Mouse (Mus musculus): ENCODE measurements around the gene Chd3. TPM values are rescaled to one million over a fixed set of nuclear protein-coding genes. Genes with fewer than 3 reads are reported as not detected.

Chd3 gene
- polyA plus RNA-seq, 1 experiment from 2014 or later, result 88.3 TPM

- Histone ChIP-seq H3K4me2 (replicated peaks) (no peak overlapping the region), H3K36me3 (peaks cover 86% of the 10 kb centered on the region), H3K27ac (replicated peaks) (no peak overlapping the region), H3K9ac (no peak overlapping the region), H3K9me3 (replicated peaks) (no peaks in the 10 kb centered on the region), H3K4me1 (no peaks in the 10 kb centered on the region), H3K27me3 (no peaks in the 10 kb centered on the region), H3K4me3 (replicated peaks) (no peak overlapping the region)
- no peak for ATAC-seq (ENCODE audit: insufficient number of reproducible peaks, low FRiP score, low TSS enrichment, low read depth)
- 95% methylated on average over 2 of the region's 2 CpGs for whole genome bisulfite sequencing
Observed at GRCm38 (mm10) chr11:69306039-69306438, 63.2 kb downstream of the Chd3 start.

GRCm38 (mm10) chr11:69305291-69305690 lies 63.9 kb downstream of the Chd3 start:
- Histone ChIP-seq H3K27me3 (no peaks in the 10 kb centered on the region), H3K27ac (replicated peaks) (no peak overlapping the region), H3K36me3 (peaks cover 84% of the 10 kb centered on the region), H3K4me2 (replicated peaks) (no peak overlapping the region), H3K9ac (no peak overlapping the region), H3K4me3 (replicated peaks) (no peak overlapping the region), H3K9me3 (replicated peaks) (no peaks in the 10 kb centered on the region), H3K4me1 (no peaks in the 10 kb centered on the region)
- 90% methylated on average over 9 of the region's 9 CpGs for WGBS
- ATAC-seq (ENCODE audit: insufficient number of reproducible peaks, low FRiP score, low TSS enrichment, low read depth), result no peak

- WGBS, result 83% methylated on average over 7 of the region's 7 CpGs
- Histone ChIP-seq H3K36me3 (peaks cover 68% of the 10 kb centered on the region), H3K9ac (no peak overlapping the region), H3K4me2 (replicated peaks) (no peak overlapping the region), H3K4me1 (no peaks in the 10 kb centered on the region), H3K4me3 (replicated peaks) (no peak overlapping the region), H3K27me3 (no peaks in the 10 kb centered on the region), H3K9me3 (replicated peaks) (no peaks in the 10 kb centered on the region), H3K27ac (replicated peaks) (no peak overlapping the region)
- no peak for ATAC-seq (ENCODE audit: insufficient number of reproducible peaks, low FRiP score, low TSS enrichment, low read depth)
Observed at GRCm38 (mm10) chr11:69302817-69303216, 66.4 kb downstream of the Chd3 start.

- H3K9ac ChIP-seq, result no peak overlapping the region
- H3K9me3 ChIP-seq (replicated peaks), result no peaks in the 10 kb centered on the region
- no peak overlapping the region for H3K4me3 ChIP-seq (replicated peaks)
- H3K36me3 ChIP-seq, result peaks cover 26% of the 10 kb centered on the region
- H3K27me3 ChIP-seq, result no peaks in the 10 kb centered on the region
- H3K4me2 ChIP-seq (replicated peaks), result no peak overlapping the region
- no peaks in the 10 kb centered on the region for H3K4me1 ChIP-seq
- WGBS, result 74% methylated on average over 7 of the region's 7 CpGs
- no peak for ATAC-seq (ENCODE audit: insufficient number of reproducible peaks, low FRiP score, low TSS enrichment, low read depth)
- no peak overlapping the region for H3K27ac ChIP-seq (replicated peaks)
Observed at GRCm38 (mm10) chr11:69298231-69298630, 71.0 kb downstream of the Chd3 start.

GRCm38 (mm10) chr11:69297799-69298198 lies 71.4 kb downstream of the Chd3 start:
- Histone ChIP-seq H3K27me3 (no peaks in the 10 kb centered on the region), H3K9ac (no peak overlapping the region), H3K4me3 (replicated peaks) (no peak overlapping the region), H3K27ac (replicated peaks) (no peak overlapping the region), H3K4me2 (replicated peaks) (no peak overlapping the region), H3K4me1 (no peaks in the 10 kb centered on the region), H3K9me3 (replicated peaks) (no peaks in the 10 kb centered on the region), H3K36me3 (peaks cover 22% of the 10 kb centered on the region)
- WGBS, result 86% methylated on average over 2 of the region's 2 CpGs
- ATAC-seq (ENCODE audit: insufficient number of reproducible peaks, low FRiP score, low TSS enrichment, low read depth), result no peak

GRCm38 (mm10) chr11:69295286-69295685 lies 73.9 kb downstream of the Chd3 start:
- 90% methylated on average over 3 of the region's 3 CpGs for WGBS
- Histone ChIP-seq H3K9me3 (replicated peaks) (no peaks in the 10 kb centered on the region), H3K27ac (replicated peaks) (no peak overlapping the region), H3K4me1 (no peaks in the 10 kb centered on the region), H3K9ac (no peak overlapping the region), H3K4me2 (replicated peaks) (no peak overlapping the region), H3K27me3 (no peaks in the 10 kb centered on the region), H3K36me3 (peaks cover 3% of the 10 kb centered on the region; the same call in 1 of the 2 replicates), H3K4me3 (replicated peaks) (no peak overlapping the region)
- no peak for ATAC-seq (ENCODE audit: insufficient number of reproducible peaks, low FRiP score, low TSS enrichment, low read depth)

Other genes starting within 250 kb of the Chd3 start
- 0.55 and 0.64 TPM in 2 replicates for gene Hes7, start 249.0 kb downstream of the Chd3 start, polyA plus RNA-seq (2015; fragmentation: Nextera tagmentation; extraction: Ambion mirVana)
- gene 9130213A22Rik, start 246.8 kb downstream of the Chd3 start, polyA plus RNA-seq (2015; fragmentation: Nextera tagmentation; extraction: Ambion mirVana), result 0.35 and 0.51 TPM in 2 replicates
- 7.6 and 8.9 TPM in 2 replicates for gene Aloxe3, start 243.5 kb downstream of the Chd3 start, polyA plus RNA-seq (2015; fragmentation: Nextera tagmentation; extraction: Ambion mirVana)
- 28.7 and 30.5 TPM in 2 replicates for gene Alox12b, start 212.4 kb downstream of the Chd3 start, polyA plus RNA-seq (2015; fragmentation: Nextera tagmentation; extraction: Ambion mirVana)
- gene Alox8, start 171.6 kb downstream of the Chd3 start, polyA plus RNA-seq (2015; fragmentation: Nextera tagmentation; extraction: Ambion mirVana), result 0.27 and 0.88 TPM in 2 replicates
- gene Gucy2e, start 132.4 kb downstream of the Chd3 start, polyA plus RNA-seq (2015; fragmentation: Nextera tagmentation; extraction: Ambion mirVana), result 0.41 and 0.53 TPM in 2 replicates
- gene Cntrob, start 45.6 kb downstream of the Chd3 start, polyA plus RNA-seq (2015; fragmentation: Nextera tagmentation; extraction: Ambion mirVana), result 22.6 and 27.8 TPM in 2 replicates
- gene Trappc1, start 45.4 kb downstream of the Chd3 start, polyA plus RNA-seq (2015; fragmentation: Nextera tagmentation; extraction: Ambion mirVana), result 150 and 156 TPM in 2 replicates
- 2.8 and 3.0 TPM in 2 replicates for gene Kcnab3, start 43.1 kb downstream of the Chd3 start, polyA plus RNA-seq (2015; fragmentation: Nextera tagmentation; extraction: Ambion mirVana)
- gene Rnf227, start 28.9 kb downstream of the Chd3 start, polyA plus RNA-seq (2015; fragmentation: Nextera tagmentation; extraction: Ambion mirVana), result 24.5 and 24.7 TPM in 2 replicates
- 150 and 158 TPM in 2 replicates for gene Naa38, start 26.1 kb upstream of the Chd3 start, polyA plus RNA-seq (2015; fragmentation: Nextera tagmentation; extraction: Ambion mirVana)
- 32.6 and 40.9 TPM in 2 replicates for gene Cyb5d1, start 26.2 kb upstream of the Chd3 start, polyA plus RNA-seq (2015; fragmentation: Nextera tagmentation; extraction: Ambion mirVana)
- gene Tmem88, start 28.8 kb upstream of the Chd3 start, polyA plus RNA-seq (2015; fragmentation: Nextera tagmentation; extraction: Ambion mirVana), result 19.5 and 20.0 TPM in 2 replicates
- 35.5 and 37.2 TPM in 2 replicates for gene Kdm6b, start 44.3 kb upstream of the Chd3 start, polyA plus RNA-seq (2015; fragmentation: Nextera tagmentation; extraction: Ambion mirVana)
- 4.9 and 8.3 TPM in 2 replicates for gene Dnah2, start 179.7 kb upstream of the Chd3 start, polyA plus RNA-seq (2015; fragmentation: Nextera tagmentation; extraction: Ambion mirVana)
- gene Efnb3, start 190.8 kb upstream of the Chd3 start, polyA plus RNA-seq (2015; fragmentation: Nextera tagmentation; extraction: Ambion mirVana), result 29.0 and 31.5 TPM in 2 replicates
- gene Wrap53, start 210.8 kb upstream of the Chd3 start, polyA plus RNA-seq (2015; fragmentation: Nextera tagmentation; extraction: Ambion mirVana), result 25.0 and 26.5 TPM in 2 replicates
- gene Trp53, start 211.0 kb upstream of the Chd3 start, polyA plus RNA-seq (2015; fragmentation: Nextera tagmentation; extraction: Ambion mirVana), result 134 and 141 TPM in 2 replicates
- 12.4 and 13.4 TPM in 2 replicates for gene Atp1b2, start 236.5 kb upstream of the Chd3 start, polyA plus RNA-seq (2015; fragmentation: Nextera tagmentation; extraction: Ambion mirVana)
- not detected in 2 replicates for gene Shbg, start 248.5 kb upstream of the Chd3 start, polyA plus RNA-seq (2015; fragmentation: Nextera tagmentation; extraction: Ambion mirVana)